Mouse (Mus musculus): ENCODE data around the gene Crybb1. TPM values are rescaled to one million over a fixed set of nuclear protein-coding genes. Genes with fewer than 3 reads are reported as not detected.

The Crybb1 gene
- polyA plus RNA-seq (2015; fragmentation: Nextera tagmentation; extraction: Ambion mirVana), result 2.6 and 3.6 TPM in 2 replicates

DNA sequence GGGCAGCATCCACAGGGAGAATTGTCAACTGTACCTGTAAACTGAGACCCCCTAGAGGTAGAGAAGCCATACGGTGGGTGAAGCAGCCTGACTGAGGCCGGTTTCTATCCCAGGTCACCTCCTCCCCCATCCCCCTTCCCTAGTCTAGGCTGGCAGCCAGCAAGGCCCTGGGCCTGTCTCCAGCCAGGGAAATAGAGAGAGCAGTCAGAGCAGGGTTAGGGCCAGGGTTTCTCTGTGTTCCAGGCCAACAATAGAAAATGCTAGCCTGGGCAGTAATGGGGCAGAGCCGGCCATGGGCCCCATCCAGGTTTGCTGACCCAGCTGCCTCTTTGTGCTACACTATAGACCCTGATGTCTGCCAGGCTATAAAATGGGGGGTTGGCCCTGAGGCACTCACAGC is at the start of gene Crybb1:
Gene Crybb1, plus strand, starts transcription at position 390 of the 400 bp plus-strand sequence.
- no peak within 1 kb of the TSS for H3K27ac ChIP-seq
- 0 out of 2 replicates have a peak, but pooled peaks cover 9% of the 10 kb centered on the region for H3K27me3 ChIP-seq
- no peaks in the 10 kb centered on the region for H3K9me3 ChIP-seq
- H3K4me1 ChIP-seq, result peaks cover 26% of the 10 kb centered on the region
- ATAC-seq (ENCODE audit: insufficient number of reproducible peaks, low FRiP score, low TSS enrichment, low read depth), result no peak
- H3K4me3 ChIP-seq, result no peak within 1 kb of the TSS
- no peak within 1 kb of the TSS for H3K4me2 ChIP-seq
- H3K36me3 ChIP-seq, result no peaks in the 10 kb centered on the region
- WGBS, result 34% methylated on average over 3 of the region's 3 CpGs
- no peak within 1 kb of the TSS for H3K9ac ChIP-seq

DNA sequence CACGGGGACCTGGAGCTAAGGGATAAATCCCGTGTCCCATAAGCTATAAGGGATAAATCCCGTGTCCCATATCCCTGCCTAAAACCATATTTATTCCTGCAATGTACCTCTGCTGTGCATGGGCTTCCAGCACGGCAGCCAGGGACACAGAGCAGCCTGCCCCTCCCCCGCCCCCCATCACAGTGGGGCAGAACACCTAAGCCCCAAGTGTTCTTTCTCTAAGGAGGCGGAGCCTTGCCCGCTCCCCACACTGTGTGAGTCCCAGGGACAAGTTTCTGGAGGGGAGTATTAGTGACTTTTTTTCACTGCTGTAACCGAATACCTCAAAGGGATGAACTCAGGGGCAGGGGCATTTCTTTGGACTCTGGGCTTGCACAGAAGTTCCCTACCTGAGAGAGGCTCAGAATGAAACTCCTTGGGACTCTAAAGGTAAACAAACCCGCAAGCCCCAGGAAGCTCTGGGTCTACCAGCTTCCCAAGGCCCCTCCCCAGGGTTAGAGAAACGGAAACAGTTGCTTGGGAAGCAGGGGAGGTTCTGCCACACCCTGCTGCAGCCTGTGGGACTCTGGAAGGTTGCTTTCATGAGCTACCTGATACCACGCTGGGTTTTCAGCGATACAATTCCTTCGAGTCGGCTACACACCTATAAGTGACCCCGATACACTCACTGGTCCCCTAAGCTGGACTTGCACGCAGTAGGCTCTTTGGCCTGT is 48.9 kb upstream of the Crybb1 start:
- 20% methylated on average over 16 of the region's 16 CpGs for WGBS
- H3K27ac ChIP-seq, result no peak overlapping the region

DNA sequence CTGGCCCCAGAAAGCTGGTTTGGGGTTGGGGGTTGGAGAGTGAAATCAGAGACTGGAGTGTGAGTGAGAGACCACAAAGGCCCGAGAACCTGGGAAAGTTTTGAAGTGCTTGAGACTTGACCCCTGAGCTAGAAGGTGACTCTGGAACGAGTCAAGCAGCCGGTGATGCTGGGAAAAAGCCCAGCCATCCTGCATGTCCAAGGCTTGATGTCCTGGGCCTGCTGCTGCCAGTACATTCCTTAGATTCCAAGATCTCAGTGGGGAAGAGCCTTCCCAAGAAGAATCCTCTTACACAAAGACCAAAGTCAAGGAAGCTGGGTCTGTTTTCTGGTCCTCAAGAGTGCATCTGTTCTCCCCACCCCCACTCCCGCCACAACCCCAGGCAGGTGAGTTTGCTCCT is 47.3 kb upstream of the Crybb1 start:
- peaks cover 10% of the 10 kb centered on the region for H3K4me1 ChIP-seq
- H3K9me3 ChIP-seq, result no peaks in the 10 kb centered on the region
- H3K27me3 ChIP-seq, result peaks cover 3% of the 10 kb centered on the region; the same call in 1 of the 2 replicates
- no peak for ATAC-seq (ENCODE audit: insufficient number of reproducible peaks, low FRiP score, low TSS enrichment, low read depth)
- H3K9ac ChIP-seq, result no peak overlapping the region
- no peak overlapping the region for H3K4me3 ChIP-seq
- no peak overlapping the region for H3K4me2 ChIP-seq
- 23% methylated on average over 4 of the region's 4 CpGs for WGBS
- no peak overlapping the region for H3K27ac ChIP-seq
- no peaks in the 10 kb centered on the region for H3K36me3 ChIP-seq

More for the DNA sequence above, 48.9 kb upstream of the Crybb1 start:
- Histone ChIP-seq H3K4me3 (no peak overlapping the region), H3K36me3 (no peaks in the 10 kb centered on the region), H3K9me3 (no peaks in the 10 kb centered on the region), H3K4me1 (peaks cover 9% of the 10 kb centered on the region), H3K9ac (no peak overlapping the region), H3K4me2 (no peak overlapping the region), H3K27me3 (peaks cover 3% of the 10 kb centered on the region; the same call in 1 of the 2 replicates)
- ATAC-seq (ENCODE audit: insufficient number of reproducible peaks, low FRiP score, low TSS enrichment, low read depth), result no peak

DNA sequence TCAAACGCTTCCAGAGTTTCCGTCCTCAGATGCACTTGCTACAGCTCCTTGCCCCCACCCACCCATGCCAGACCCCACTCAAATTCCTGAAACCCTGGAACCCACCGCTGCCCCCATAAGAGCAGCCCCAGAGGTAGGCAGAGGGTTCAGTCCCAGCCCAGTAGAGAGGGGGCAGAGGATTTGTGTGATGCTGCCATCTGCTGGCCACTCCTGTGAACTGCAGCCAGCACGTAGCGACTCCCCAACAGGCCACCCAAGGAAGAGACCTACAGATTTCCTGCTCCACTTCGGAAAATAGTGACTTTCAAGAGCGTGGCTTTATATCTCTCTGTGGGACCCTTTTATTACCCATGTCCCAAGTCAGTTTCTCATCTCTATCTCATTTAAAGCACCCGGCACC is 45.5 kb upstream of the Crybb1 start:
- 26% methylated on average over 8 of the region's 8 CpGs for WGBS
- H3K27ac ChIP-seq, result no peak overlapping the region
- H3K4me1 ChIP-seq, result peaks cover 28% of the 10 kb centered on the region
- H3K9ac ChIP-seq, result no peak overlapping the region
- H3K4me3 ChIP-seq, result no peak overlapping the region
- no peak overlapping the region for H3K4me2 ChIP-seq
- no peak for ATAC-seq (ENCODE audit: insufficient number of reproducible peaks, low FRiP score, low TSS enrichment, low read depth)
- H3K27me3 ChIP-seq, result no peaks in the 10 kb centered on the region
- H3K36me3 ChIP-seq, result no peaks in the 10 kb centered on the region
- no peaks in the 10 kb centered on the region for H3K9me3 ChIP-seq

DNA sequence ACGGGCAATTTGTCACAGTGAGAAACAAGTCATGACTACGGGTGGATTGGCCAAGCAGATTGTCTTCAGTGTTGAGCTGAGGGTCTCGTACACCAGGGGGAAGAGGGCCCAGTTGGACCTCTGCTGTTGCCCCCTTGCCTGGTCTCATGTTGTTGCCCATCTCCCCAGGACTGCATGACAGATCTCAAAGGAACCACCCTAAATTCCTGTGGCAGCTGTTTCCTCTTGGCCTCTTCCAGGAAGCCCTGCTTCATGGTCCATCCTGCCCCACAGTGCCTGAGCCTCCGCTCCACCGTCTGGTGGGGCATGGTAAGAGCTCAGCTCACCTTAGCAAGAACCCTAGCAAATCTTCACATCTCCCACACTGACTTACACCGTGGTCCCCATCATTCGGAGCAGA is 43.7 kb upstream of the Crybb1 start:
- Histone ChIP-seq H3K36me3 (no peaks in the 10 kb centered on the region), H3K27ac (no peak overlapping the region), H3K9ac (no peak overlapping the region), H3K9me3 (no peaks in the 10 kb centered on the region), H3K4me2 (no peak overlapping the region), H3K4me3 (no peak overlapping the region), H3K4me1 (peaks cover 28% of the 10 kb centered on the region), H3K27me3 (0 out of 2 replicates have a peak, but pooled peaks cover under 1% of the 10 kb centered on the region)
- ATAC-seq (ENCODE audit: insufficient number of reproducible peaks, low FRiP score, low TSS enrichment, low read depth), result no peak
- 81% methylated on average over 7 of the region's 7 CpGs for WGBS

DNA sequence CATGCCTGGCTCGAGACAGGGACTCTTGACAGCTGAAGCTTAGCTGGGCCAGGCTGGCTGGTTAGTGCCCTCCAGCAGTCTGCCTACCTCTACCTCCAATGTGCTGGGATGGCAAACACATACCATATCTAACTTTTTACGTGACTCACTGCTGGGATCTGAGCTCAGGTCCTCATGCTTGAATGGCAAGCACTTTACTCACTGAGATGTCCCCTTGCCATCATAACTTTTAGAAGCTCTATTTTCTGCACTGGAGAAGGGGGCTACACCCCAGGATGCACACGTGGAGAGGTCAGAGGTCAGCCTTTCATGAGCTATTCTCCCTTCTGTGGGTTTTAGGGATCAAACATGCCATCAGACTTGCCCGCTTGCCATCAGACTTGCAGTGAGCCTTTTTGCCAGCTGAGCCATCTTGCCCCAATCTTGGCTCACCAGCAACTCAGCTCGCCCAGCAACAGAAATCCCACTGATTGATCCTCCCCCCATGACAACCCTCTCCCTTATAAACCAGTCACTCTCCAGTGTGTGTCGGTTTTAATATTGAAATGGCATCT is 42.8 kb upstream of the Crybb1 start:
- no peak overlapping the region for H3K4me2 ChIP-seq
- H3K27me3 ChIP-seq, result peaks cover 3% of the 10 kb centered on the region; the same call in 1 of the 2 replicates
- H3K4me1 ChIP-seq, result peaks cover 27% of the 10 kb centered on the region
- WGBS, result 69% methylated on average over 6 of the region's 6 CpGs
- H3K9me3 ChIP-seq, result no peaks in the 10 kb centered on the region
- H3K36me3 ChIP-seq, result no peaks in the 10 kb centered on the region
- no peak overlapping the region for H3K9ac ChIP-seq
- H3K27ac ChIP-seq, result no peak overlapping the region
- no peak for ATAC-seq (ENCODE audit: insufficient number of reproducible peaks, low FRiP score, low TSS enrichment, low read depth)
- H3K4me3 ChIP-seq, result no peak overlapping the region

DNA sequence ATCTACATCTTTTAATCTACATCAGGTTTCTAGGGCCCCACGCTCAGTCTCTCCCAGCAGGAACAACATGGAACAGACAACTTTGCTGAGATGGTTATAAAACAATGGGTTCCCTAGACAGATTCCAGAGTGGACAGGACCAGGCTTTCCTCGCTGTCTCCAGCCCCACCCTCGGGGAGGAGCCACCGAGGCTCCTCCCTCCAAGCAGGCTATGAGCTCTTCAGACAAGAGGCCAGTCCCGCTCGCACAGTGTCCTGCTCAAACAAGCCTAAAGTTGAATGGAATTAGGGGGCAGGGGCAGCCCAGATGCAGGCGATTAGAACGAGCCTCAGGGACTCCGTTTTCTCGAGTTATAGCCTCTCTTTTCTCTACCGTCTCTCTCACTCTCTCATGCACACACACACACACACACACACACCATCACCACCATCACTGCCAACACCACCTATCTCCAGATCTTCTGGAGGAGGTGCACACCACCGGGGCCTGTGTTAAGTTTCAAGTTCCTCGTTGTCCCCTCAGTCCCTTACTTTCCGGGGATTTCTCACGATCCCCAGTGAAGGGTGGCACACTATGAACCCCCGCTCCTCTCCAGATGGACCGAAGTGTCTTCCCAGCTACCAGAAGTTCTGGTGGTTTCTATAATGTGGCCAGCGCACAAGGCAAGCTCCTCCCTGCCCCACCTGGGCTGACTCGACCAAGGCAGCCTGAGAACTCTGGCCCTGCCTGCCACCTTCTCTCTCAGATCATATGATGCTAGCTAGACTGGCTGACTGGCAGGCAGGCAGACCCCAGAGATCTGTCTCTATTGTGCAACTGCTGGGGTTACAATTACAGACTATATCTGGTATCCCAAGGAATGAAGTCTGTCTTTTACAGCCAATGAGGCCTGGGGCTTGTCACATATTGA is 42.0 kb upstream of the Crybb1 start:
- no peak for ATAC-seq (ENCODE audit: insufficient number of reproducible peaks, low FRiP score, low TSS enrichment, low read depth)
- Histone ChIP-seq H3K4me2 (no peak overlapping the region), H3K36me3 (no peaks in the 10 kb centered on the region), H3K9me3 (no peaks in the 10 kb centered on the region), H3K4me3 (no peak overlapping the region), H3K4me1 (peaks cover 27% of the 10 kb centered on the region), H3K27ac (no peak overlapping the region), H3K27me3 (peaks cover 5% of the 10 kb centered on the region; the same call in 1 of the 2 replicates), H3K9ac (no peak overlapping the region)
- WGBS, result 38% methylated on average over 19 of the region's 19 CpGs

DNA sequence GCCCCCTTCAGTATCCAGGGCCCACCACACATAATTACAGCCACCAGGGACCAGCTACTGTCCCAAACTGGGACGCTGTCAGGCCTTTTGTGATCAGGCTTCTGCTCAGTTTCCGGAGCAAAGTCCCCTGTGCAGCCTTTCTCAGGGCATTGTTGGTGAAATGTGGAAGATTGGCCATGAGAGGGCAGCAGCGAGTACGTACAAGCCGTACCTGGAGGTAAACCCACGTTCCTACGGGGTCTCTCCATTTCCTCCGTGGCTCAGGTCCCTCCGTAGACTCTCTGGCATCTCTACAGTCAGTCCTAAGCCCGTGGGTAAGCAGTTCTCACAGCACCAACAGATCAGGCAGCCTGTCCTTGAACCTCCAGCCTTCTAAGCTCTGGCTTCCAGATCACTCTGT is 41.2 kb upstream of the Crybb1 start:
- peaks cover 27% of the 10 kb centered on the region for H3K4me1 ChIP-seq
- H3K9ac ChIP-seq, result no peak overlapping the region
- H3K27me3 ChIP-seq, result peaks cover 7% of the 10 kb centered on the region; the same call in 1 of the 2 replicates
- WGBS, result 3% methylated on average over 10 of the region's 10 CpGs
- peak overlapping the region; percentile 15; the same call in 1 of the 2 replicates for H3K4me2 ChIP-seq
- H3K27ac ChIP-seq, result no peak overlapping the region; the same call in 1 of the 2 replicates
- ATAC-seq (ENCODE audit: insufficient number of reproducible peaks, low FRiP score, low TSS enrichment, low read depth), result no peak
- no peak overlapping the region for H3K4me3 ChIP-seq
- H3K36me3 ChIP-seq, result no peaks in the 10 kb centered on the region; the same call in 1 of the 2 replicates
- no peaks in the 10 kb centered on the region for H3K9me3 ChIP-seq

DNA sequence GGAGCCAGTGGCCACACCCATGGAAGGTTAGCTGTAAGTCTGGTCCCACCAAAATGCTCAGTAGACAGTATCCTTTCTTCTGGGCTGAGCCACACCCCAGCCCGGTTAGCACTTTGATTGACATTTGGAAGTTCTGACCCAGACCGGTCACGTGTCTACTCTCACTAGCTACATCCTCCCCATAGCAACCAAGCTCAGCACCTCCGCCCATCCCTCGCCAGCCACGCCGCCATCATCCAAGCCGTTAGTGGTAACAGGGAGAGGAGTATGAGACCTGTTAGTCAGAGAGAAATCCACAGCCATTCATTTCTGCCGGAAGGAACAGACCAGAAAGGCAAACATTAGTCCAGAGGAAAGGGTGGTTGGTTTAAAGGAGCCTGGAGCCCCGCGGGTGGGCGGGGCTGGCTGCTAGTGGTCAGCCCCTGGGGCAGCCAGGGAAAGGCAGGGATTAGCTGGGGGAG is 40.3 kb upstream of the Crybb1 start:
- H3K4me1 ChIP-seq, result peaks cover 27% of the 10 kb centered on the region
- H3K27ac ChIP-seq, result peak overlapping the region; percentile 58
- ATAC-seq (ENCODE audit: insufficient number of reproducible peaks, low FRiP score, low TSS enrichment, low read depth), result no peak
- H3K4me3 ChIP-seq, result 0 out of 2 replicates have a peak overlapping the region, but pooled peaks have one; percentile 1
- no peaks in the 10 kb centered on the region for H3K9me3 ChIP-seq
- 25% methylated on average over 12 of the region's 12 CpGs for WGBS
- H3K36me3 ChIP-seq, result no peaks in the 10 kb centered on the region; the same call in 1 of the 2 replicates
- H3K27me3 ChIP-seq, result peaks cover 7% of the 10 kb centered on the region; the same call in 1 of the 2 replicates
- peak overlapping the region; percentile 20 for H3K4me2 ChIP-seq
- no peak overlapping the region for H3K9ac ChIP-seq

DNA sequence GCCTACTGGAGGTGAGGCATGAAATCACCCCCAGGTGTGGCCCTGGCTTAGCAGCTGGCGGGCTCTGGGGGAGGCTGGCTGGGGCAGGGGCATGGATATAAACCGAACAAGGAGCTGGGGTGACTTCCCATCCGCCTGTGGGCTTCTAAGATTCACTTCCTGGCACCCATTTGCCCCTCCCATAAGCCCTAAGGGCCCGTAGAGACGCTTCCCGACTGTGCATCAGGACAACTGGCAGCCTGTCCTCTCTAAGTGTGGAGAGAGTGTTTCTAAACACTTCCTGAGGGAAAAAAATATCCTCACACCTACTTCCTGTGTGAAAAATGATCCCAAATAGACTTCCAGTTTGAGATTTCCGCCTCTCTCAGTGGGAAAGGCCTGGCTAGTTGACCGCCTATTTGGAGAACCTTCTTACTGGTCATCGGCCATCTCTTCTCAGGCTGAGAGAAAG is 39.8 kb upstream of the Crybb1 start:
- H3K9me3 ChIP-seq, result no peaks in the 10 kb centered on the region
- H3K4me3 ChIP-seq, result peak overlapping the region; percentile 1; the same call in 1 of the 2 replicates
- H3K4me2 ChIP-seq, result peak overlapping the region; percentile 20
- H3K27ac ChIP-seq, result peak overlapping the region; percentile 58
- 33% methylated on average over 9 of the region's 9 CpGs for WGBS
- peaks cover 27% of the 10 kb centered on the region for H3K4me1 ChIP-seq
- peaks cover 7% of the 10 kb centered on the region; the same call in 1 of the 2 replicates for H3K27me3 ChIP-seq
- no peaks in the 10 kb centered on the region; the same call in 1 of the 2 replicates for H3K36me3 ChIP-seq
- no peak for ATAC-seq (ENCODE audit: insufficient number of reproducible peaks, low FRiP score, low TSS enrichment, low read depth)
- no peak overlapping the region for H3K9ac ChIP-seq

DNA sequence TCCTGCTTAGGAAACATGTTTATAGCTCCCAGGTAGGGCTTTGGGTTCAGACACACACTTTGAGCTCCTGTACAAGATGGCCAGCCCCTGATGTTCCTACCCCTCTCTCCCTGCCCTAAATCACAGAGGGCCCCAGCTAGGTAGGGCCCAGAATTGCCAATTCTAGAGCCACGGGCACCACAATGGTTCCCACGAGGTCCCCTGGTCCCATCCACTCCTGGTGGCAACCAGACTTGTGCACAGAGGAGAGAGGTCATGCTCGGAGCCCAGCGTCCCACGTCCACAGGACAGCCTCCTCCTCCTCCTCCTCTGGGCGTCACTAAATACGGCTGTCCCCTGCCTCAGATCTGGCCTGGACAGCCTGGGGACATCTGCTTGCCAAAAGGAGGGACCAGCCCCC is 39.3 kb upstream of the Crybb1 start:
- Histone ChIP-seq H3K4me1 (peaks cover 27% of the 10 kb centered on the region), H3K27me3 (peaks cover 7% of the 10 kb centered on the region; the same call in 1 of the 2 replicates), H3K9me3 (no peaks in the 10 kb centered on the region), H3K4me3 (no peak overlapping the region), H3K4me2 (no peak overlapping the region), H3K36me3 (no peaks in the 10 kb centered on the region; the same call in 1 of the 2 replicates), H3K27ac (no peak overlapping the region; the same call in 1 of the 2 replicates), H3K9ac (no peak overlapping the region)
- 77% methylated on average over 5 of the region's 7 CpGs for WGBS
- ATAC-seq (ENCODE audit: insufficient number of reproducible peaks, low FRiP score, low TSS enrichment, low read depth), result no peak
